Mouse (Mus musculus): ENCODE measurements around the gene Cog2. TPM values are rescaled to one million over a fixed set of nuclear protein-coding genes. Genes with fewer than 3 reads are reported as not detected.
A peak's percentile ranks its signal among the peaks of the same experiment; 100 is the strongest.

Gene Cog2
- total and polyA plus RNA-seq, 3 experiments = 32.6 to 37.5 TPM; not detected in 1

DNA sequence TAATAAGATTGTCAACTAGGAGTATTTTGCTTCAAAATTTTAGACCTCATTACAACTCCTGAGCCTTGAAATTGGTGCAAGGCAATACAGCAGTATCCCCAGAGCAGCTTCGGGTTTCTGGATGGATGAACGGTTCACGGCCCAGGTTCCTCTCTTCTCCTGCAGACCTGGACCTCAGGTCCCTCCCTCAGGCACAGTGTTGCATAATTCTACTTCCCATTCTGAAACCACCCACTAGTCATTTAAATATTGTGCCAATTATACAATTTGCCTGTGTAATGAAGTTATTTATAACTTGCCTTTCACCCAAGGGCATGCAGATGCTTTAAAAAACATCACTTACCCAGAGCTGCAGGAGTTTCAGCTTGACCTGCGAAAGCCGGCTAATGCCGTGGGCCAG lies 31.3 kb upstream of the Cog2 start:
- no peak overlapping the region for H3K27ac ChIP-seq (ENCODE audit: control insufficient read depth, low read depth, low read length)
- H3K9ac ChIP-seq (ENCODE audit: control insufficient read depth, low read depth, low read length, poor library complexity, severe bottlenecking) = no peak overlapping the region
- H3K79me2 ChIP-seq (ENCODE audit: control insufficient read depth, insufficient read depth, low read length, poor library complexity) = no peaks in the 10 kb centered on the region
- no peaks in the 10 kb centered on the region for H3K27me3 ChIP-seq (ENCODE audit: control insufficient read depth in 1 of 2, insufficient read depth in 2 of 2, low read length in 2 of 2)
- DNase-seq (ENCODE audit: low read depth, low spot score) = no peak
- H3K4me3 ChIP-seq (ENCODE audit: control insufficient read depth in 1 of 2, insufficient read depth in 1 of 2, low read depth in 2 of 2, low read length in 2 of 2) = no peak overlapping the region
- no peaks in the 10 kb centered on the region for H3K9me3 ChIP-seq (replicated peaks; ENCODE audit: insufficient read depth, low read length)
- H3K36me3 ChIP-seq (ENCODE audit: control insufficient read depth in 1 of 2, insufficient read depth in 2 of 2, low read length in 2 of 2) = no peaks in the 10 kb centered on the region
- no peaks in the 10 kb centered on the region for H3K4me1 ChIP-seq (ENCODE audit: control insufficient read depth in 1 of 2, insufficient read depth in 2 of 2, low read length in 2 of 2)
- TF ChIP-seq USF1 (IDR thresholded peaks at IDR 0.05; ENCODE audit: low read depth, low read length) = no peak
- TF ChIP-seq RCOR1 (IDR thresholded peaks at IDR 0.05; ENCODE audit: low read depth, low read length) = no peak
- no peak for TF ChIP-seq POLR2AphosphoS5 (IDR thresholded peaks at IDR 0.05; ENCODE audit: borderline replicate concordance, low read depth, low read length)
- no peak for TF ChIP-seq TCF12 (IDR thresholded peaks at IDR 0.05; ENCODE audit: low read depth, low read length)
- TF ChIP-seq RAD21 (IDR thresholded peaks at IDR 0.05; ENCODE audit: low read depth, low read length) = no peak
- no peak for TF ChIP-seq MYC (IDR thresholded peaks at IDR 0.05; ENCODE audit: low read depth, low read length)
- no peak for TF ChIP-seq MXI1 (IDR thresholded peaks at IDR 0.05; ENCODE audit: low read depth, low read length)
- TF ChIP-seq HCFC1 (IDR thresholded peaks at IDR 0.05; ENCODE audit: low read depth, low read length) = no peak
- TF ChIP-seq NRF1 (IDR thresholded peaks at IDR 0.05; ENCODE audit: insufficient read depth, low read depth, low read length, poor library complexity, severe bottlenecking) = no peak
- no peak for TF ChIP-seq SMC3 (IDR thresholded peaks at IDR 0.05; ENCODE audit: low read depth, low read length)
- no peak for TF ChIP-seq POLR2A (IDR thresholded peaks at IDR 0.05; ENCODE audit: control insufficient read depth in 1 of 2, insufficient read depth in 1 of 2, low read depth in 1 of 2, low read length in 2 of 2, poor library complexity in 1 of 2)
- TF ChIP-seq ZNF384 (IDR thresholded peaks at IDR 0.05; ENCODE audit: low read depth, low read length) = no peak
- no peak for TF ChIP-seq MEF2A (IDR thresholded peaks at IDR 0.05; ENCODE audit: extremely low read depth, insufficient replicate concordance, low read depth, low read length, poor library complexity, severe bottlenecking)

DNA sequence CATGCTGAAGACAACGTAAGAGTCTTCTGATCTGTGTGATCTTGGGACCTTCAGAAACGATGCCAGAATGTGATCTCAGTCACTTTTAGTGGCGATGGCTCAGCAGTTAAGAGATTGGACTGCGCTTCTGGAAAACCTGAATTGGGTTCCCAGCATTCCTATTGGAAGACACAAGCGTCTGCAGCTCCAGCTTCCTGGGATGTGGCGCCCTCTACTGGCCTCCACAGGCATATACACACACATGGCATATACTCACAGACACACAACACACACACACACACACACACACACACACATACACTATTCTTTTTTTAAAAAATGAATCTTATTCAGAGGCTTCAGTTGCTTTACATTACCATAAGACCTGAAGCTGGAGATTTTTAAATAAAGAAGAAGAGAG lies 30.8 kb upstream of the Cog2 start:
- no peak overlapping the region for H3K4me3 ChIP-seq (ENCODE audit: control insufficient read depth in 1 of 2, insufficient read depth in 1 of 2, low read depth in 2 of 2, low read length in 2 of 2)
- no peaks in the 10 kb centered on the region; a peak in 1 of 4 replicates for H3K27me3 ChIP-seq (ENCODE audit: control insufficient read depth in 1 of 2, insufficient read depth in 2 of 2, low read length in 2 of 2)
- no peaks in the 10 kb centered on the region for H3K4me1 ChIP-seq (ENCODE audit: control insufficient read depth in 1 of 2, insufficient read depth in 2 of 2, low read length in 2 of 2)
- no peaks in the 10 kb centered on the region for H3K36me3 ChIP-seq (ENCODE audit: control insufficient read depth in 1 of 2, insufficient read depth in 2 of 2, low read length in 2 of 2)
- no peak overlapping the region for H3K27ac ChIP-seq (ENCODE audit: control insufficient read depth, low read depth, low read length)
- H3K79me2 ChIP-seq (ENCODE audit: control insufficient read depth, insufficient read depth, low read length, poor library complexity) = no peaks in the 10 kb centered on the region
- DNase-seq (ENCODE audit: low read depth, low spot score) = no peak
- TF ChIP-seq CTCF (IDR thresholded peaks at IDR 0.05 in 2 of 3, conservative IDR thresholded peaks at IDR 0.05 in 1 of 3; ENCODE audit: control insufficient read depth in 1 of 3, insufficient read depth in 1 of 3, low read depth in 2 of 3, low read length in 3 of 3, poor library complexity in 1 of 3, severe bottlenecking in 1 of 3) = peak; percentile 15 to 44 (median 22); a peak in 4 of 6 replicates
- no peak for TF ChIP-seq CHD1 (IDR thresholded peaks at IDR 0.05; ENCODE audit: low read depth, low read length)
- no peak for TF ChIP-seq POLR2A (IDR thresholded peaks at IDR 0.05; ENCODE audit: control insufficient read depth in 1 of 2, insufficient read depth in 1 of 2, low read depth in 1 of 2, low read length in 2 of 2, poor library complexity in 1 of 2)
- TF ChIP-seq UBTF (IDR thresholded peaks at IDR 0.05; ENCODE audit: borderline replicate concordance, insufficient read depth, low read depth, low read length) = no peak
- no peak for TF ChIP-seq ZKSCAN1 (IDR thresholded peaks at IDR 0.05; ENCODE audit: low read depth, low read length)
- no peak overlapping the region for H3K9ac ChIP-seq (ENCODE audit: control insufficient read depth, low read depth, low read length, poor library complexity, severe bottlenecking)
- no peaks in the 10 kb centered on the region for H3K9me3 ChIP-seq (replicated peaks; ENCODE audit: insufficient read depth, low read length)
